Mouse (Mus musculus): Measurements from ENCODE around the gene Pianp.

Gene Pianp

GRCm38 (mm10) chr6:124996551-124997501, at the start of gene Pianp:
Gene Pianp, plus strand, starts transcription at chr6:124996694.
- DNase-seq, result peak; percentile 86

DNA sequence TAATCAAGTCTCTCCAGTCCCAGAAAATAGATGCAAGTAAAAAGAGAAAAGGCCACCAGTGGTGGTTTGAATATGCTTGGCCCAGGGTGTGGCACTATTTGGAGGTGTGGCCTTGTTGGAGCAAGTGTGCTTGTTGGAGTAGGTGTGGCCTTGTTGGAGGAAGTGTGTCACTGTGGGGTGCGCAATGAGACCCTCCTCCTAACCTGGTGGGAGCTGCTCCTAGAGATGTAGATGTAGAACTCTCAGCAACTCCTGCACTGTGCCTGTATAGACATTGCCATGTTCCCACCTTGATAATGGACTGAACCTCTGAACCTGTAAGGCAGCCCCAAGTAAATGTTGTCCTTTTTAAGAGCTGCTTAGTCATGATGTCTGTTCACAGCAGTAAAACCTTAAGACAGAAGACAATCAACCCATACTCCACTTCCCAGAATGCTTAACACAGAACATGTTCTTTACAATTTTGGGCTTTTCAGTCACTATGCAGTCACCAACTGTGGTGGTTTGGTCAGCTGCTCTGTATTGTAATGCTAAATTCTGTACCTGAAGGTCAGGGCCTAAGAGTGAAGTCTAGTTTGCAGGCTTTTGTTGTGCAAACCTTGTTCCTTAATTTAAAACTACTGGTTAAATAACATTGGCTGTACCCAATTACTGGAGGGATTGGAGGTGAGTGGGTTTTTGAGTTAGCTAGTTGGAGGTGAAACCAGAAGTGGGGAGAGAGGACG, 42.3 kb upstream of the Pianp start:
- no peak for DNase-seq

DNA sequence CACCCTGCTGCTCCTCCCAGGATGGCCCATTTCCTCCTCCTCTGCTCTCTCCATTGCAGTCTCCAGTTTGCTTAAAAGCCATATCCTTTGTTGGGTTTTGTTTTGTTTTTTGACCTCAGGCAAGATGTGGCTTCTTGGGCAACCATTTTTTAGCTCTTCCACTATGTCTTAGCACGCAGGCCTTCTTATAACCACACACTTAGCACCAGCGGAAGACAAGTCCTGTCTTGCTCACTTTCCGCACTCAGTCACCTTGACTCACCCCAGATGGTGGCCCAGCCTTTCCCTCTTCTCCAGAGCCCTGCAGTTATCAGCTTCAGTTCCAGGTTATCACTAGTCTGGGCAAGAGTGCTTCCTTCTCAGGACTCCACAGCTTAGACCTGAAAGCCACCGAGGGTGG, 41.3 kb upstream of the Pianp start:
- DNase-seq, result no peak

- DNase-seq, result no peak
These were observed 38.4 kb upstream of the Pianp start for GRCm38 (mm10) chr6:124958127-124958526.

GRCm38 (mm10) chr6:124959960-124960359, 36.5 kb upstream of the Pianp start:
- DNase-seq, result no peak

- DNase-seq, result no peak
These were observed 35.5 kb upstream of the Pianp start for GRCm38 (mm10) chr6:124961021-124961420.

- no peak for DNase-seq
These were observed 31.9 kb upstream of the Pianp start for GRCm38 (mm10) chr6:124964638-124965037.

DNA sequence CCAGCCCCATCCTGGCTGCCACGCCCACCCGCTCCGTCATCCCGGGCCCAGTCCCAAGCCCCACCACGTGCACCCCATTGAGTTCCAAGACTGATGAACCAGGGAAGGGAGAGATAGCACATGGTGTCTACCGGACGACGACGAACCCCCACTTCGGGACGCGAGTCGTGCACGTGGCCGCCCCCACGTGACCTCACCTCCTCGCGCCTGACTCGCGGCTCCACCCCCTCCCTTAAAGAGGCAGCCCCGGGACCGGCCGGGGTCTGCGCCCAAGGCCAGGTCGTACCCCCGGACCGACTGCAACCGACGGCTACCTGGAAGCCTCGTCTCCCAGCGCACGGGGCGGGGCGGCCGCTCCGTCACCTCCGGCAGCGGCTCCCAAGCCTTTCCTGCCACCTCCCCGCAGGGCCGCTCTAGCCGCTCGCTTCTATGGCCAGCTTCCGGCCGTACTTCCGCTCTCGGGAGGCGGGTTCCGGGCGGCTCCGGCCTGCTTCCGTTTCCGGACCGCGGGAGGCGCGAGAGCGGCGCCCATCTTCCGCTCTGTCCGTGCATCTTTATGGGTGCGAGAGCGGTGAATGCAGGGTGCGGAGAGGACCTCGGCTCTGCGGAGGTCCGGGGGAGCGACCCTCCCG, 31.3 kb upstream of the Pianp start, which contains the start of gene Cops7a:
Gene Cops7a, minus strand, starts transcription at position 451 of the 632 bp plus-strand sequence.
- peak; percentile 97 for DNase-seq

GRCm38 (mm10) chr6:124965747-124966146, 30.7 kb upstream of the Pianp start:
- no peak for DNase-seq

DNA sequence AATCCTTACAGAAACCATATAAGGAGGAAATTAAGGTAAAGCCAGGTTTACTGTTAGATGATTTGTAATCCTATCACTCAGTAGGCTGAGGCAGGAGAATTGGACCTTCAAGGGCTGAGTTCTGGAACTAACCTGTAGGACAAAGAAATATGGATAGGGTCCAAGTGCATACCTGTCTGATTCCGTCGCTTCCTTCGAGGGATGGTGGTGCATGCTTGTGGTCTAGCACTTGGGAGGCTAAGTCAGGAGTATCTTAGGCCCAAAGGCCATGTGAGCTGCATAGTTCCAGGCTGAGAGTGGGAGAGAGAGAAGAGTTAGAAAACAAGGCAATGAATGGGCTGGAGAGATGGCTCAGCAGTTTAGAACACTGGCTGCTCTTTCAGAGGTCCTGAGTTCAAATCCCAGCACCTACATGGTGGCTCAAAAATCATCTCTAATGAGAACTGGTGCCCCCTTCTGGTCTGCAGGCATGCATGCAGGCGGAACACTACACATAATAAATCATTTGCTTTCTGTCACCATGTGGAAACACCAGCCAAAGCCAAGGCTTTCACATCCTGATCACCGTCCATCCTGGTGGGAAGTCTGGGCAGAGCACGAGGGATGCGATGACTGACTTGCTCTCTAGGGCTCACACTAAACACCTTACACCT, 29.9 kb upstream of the Pianp start:
- peak; percentile 41 for DNase-seq

DNA sequence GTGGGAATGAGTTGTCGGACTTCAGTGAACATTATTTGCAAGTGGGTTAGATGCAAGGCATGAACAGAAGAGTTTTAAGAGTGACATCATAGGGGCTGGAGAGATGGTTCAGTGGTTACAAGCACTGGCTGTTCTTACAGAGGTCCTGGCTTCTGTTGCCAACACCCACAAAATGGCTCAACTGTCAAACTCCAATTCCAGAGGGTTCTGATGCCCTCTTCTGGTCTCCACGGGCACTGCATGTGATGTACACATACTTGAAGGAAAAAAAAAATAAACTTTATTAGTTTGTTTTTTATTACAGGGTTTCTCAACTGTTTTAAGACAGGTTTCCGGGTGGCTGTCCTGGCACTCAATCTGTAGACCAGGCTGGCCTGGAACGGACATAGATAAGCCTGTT, 28.7 kb upstream of the Pianp start:
- DNase-seq, result peak; percentile 64

GRCm38 (mm10) chr6:124992241-124992640, 4.3 kb upstream of the Pianp start:
- no peak for DNase-seq

GRCm38 (mm10) chr6:124993365-124993764, 3.1 kb upstream of the Pianp start:
- no peak for DNase-seq

- no peak for DNase-seq
These were observed 2.6 kb upstream of the Pianp start for GRCm38 (mm10) chr6:124993876-124994275.

DNA sequence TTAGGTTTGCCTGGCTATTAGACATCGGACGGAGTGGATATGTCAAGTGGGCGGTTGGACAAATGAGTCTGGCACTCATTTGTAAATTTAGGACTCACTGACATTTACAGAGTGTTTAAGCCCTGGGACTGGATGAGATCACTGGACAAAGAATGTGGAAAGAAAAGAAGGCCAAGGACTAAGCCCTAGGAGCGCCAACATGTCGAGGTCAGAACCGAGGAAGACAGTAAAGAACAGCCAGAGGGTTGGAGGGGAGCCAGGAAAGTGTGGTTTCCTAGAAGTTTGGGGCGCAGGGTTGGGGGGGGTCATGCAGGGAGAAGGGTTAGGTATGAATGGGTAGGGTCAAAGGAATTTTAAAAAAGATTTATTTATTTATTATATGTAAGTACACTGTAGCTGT, 1.2 kb upstream of the Pianp start:
- DNase-seq, result no peak

GRCm38 (mm10) chr6:124995831-124996403, 577 bp upstream of the Pianp start:
- no peak for DNase-seq

DNA sequence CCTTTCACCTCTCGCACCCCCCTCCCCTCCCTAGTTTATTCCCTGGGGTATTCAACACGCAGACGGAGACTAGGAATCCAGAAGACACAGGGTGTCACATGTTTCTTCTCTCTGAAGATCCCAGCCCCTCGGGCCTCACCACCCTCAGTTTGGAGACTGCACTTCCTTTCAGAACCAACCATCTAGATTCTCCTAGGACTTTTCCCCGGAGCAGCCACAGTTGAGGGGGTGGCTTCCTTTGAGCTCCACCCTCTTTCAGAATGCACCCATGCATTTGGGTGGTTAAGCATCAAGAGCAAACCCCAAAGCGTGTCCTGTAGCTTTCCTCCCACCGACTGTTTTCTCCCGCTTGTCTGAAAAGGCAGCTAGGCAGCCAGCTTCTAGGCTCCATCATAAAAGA, 1.6 kb downstream of the Pianp start:
- no peak for DNase-seq

GRCm38 (mm10) chr6:124999091-124999490, 2.6 kb downstream of the Pianp start:
- DNase-seq, result no peak

DNA sequence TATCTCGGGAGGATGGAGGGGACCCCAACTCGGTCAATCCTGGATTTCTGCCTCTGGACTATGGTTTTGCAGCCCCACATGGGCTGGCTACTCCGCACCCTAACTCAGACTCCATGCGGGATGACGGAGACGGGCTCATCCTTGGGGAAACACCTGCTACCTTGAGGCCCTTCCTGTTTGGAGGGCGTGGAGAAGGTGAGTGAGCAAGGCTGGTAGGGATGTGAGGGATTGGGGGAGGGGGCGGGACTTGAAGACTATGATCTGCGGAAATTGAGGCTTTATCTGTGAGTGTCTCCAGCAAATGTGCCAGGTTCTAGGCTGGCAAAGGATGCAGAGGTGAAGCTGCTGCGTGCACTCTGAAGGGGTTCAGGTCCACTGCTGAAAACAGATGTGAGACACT, 3.1 kb downstream of the Pianp start:
- DNase-seq, result no peak

- no peak for DNase-seq
These were observed 7.2 kb downstream of the Pianp start for GRCm38 (mm10) chr6:125003706-125004105.

- DNase-seq, result no peak
These were observed 8.6 kb downstream of the Pianp start for GRCm38 (mm10) chr6:125005086-125005485.

DNA sequence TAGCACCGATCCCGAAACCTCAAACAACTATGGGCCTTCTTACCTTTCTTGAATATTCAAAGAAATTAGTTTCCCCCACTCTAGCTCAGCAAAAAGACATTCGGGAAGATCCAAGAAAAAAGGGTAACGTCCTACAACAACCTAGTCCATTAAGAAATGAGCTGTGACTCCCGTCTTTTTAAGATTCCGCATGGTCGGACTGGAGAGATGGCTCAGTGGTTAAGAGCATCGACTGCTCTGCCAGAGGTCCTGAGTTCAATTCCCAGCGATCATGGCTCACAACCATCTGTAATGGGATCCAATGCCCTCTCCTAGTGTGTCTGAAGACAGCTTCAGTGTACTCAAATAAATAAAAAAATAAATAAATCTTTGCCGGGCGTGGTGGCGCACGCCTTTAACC, 11.6 kb downstream of the Pianp start:
- no peak for DNase-seq

All from thymus, postnatal 25 days (tissue).